32 mouse cellular contexts compared by ENCODE assay signal in the genomic region with DNA sequence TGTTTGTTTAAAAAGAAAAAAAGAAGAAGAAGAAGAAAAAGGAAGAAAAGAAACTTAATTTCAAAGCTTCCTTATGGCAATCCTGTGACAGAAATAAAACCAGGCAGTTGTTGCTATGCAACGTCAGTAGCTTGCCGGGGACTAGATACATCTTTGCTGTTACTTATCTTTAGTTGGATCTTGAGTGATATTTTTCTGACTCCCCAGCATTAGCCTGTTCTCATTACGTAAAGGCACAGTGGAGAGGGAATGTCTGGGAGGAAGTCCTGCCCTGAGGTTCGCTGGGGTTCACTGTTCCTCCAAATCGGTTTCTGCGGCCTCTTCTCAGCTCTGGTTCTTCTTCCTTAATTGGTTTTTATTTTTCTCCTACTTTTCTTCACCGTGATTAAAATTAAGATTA. TPM values are rescaled to one million over a fixed set of nuclear protein-coding genes. Genes with fewer than 3 reads are reported as not detected.
DNase-seq lines count a peak whose midpoint lies in the region; ATAC-seq and TF ChIP-seq lines count a peak whose summit lies in the region.
"Had no signal": no experiment of that assay in that cellular context is flagged by ENCODE, and none has a peak within 500 bp of the region (broad histone marks: within the 10 kb centered on the region; RNA-seq: fewer than 3 reads in every experiment).

No protein-coding gene starts in this region.

- peak; percentile 90 for ATAC-seq in frontal cortex, adult (ENCODE audit: low TSS enrichment)
- ATAC-seq: forebrain, embryonic 16.5 days; Patski had no signal

- intact Hi-C loops in left cerebral cortex, postnatal 36 days (cut with DNase I), result loop anchor here (2.0 to 5.0 kb wide), 2 partner anchors 102 to 171 kb away; a partner anchor contains a TSS

- H3K4me3 ChIP-seq in layer of hippocampus, adult 2 months, result no peak overlapping the region
- H3K4me3 ChIP-seq: embryonic facial prominence, embryonic 10.5 days; embryonic facial prominence, embryonic 13.5 days; erythroblast, embryonic 14.5 days; forebrain, embryonic 12.5 days; hindbrain, embryonic 12.5 days; hindbrain, embryonic 15.5 days had no signal

- peak overlapping the region; percentile 81 for H3K27ac ChIP-seq in layer of hippocampus, adult 2 months
- H3K27ac ChIP-seq: embryonic facial prominence, embryonic 10.5 days; embryonic facial prominence, embryonic 13.5 days; forebrain, embryonic 12.5 days; hindbrain, embryonic 12.5 days; hindbrain, embryonic 15.5 days had no signal

- no peak for DNase-seq in frontal cortex, postnatal 10 days (ENCODE audit: low spot score in 2 of 2)
- peak in 1 of 2 experiments; percentile 46 for DNase-seq in layer of hippocampus, adult 2 months (ENCODE audit: low spot score in 2 of 2)
- DNase-seq in layer of hippocampus, postnatal 10 days (ENCODE audit: low spot score in 2 of 2), result no peak
- peak; percentile 30 to 42 for DNase-seq in left cerebral cortex, adult 9 months (ENCODE audit: low spot score in 2 of 2)
- DNase-seq in left cerebral cortex, postnatal 36 days (ENCODE audit: low spot score in 2 of 2), result no peak
- peak; percentile 75 for DNase-seq in telencephalon, adult 2 months (ENCODE audit: low read depth, low spot score)
- DNase-seq: adrenal gland, postnatal 10 days; adrenal gland, postnatal 36 days; B cell, adult 2 months; cerebellum, adult 11 months; cerebellum, adult 8-10 months; cerebellum, postnatal 10 days; cerebellum, postnatal 36 days; embryo, embryonic 11 days; gastrocnemius, postnatal 10 days; gastrocnemius, postnatal 36 days had no signal

- no peak for TF ChIP-seq CTCF in layer of hippocampus, adult 2 months (conservative IDR thresholded peaks at IDR 0.05)

RNA-seq across cellular contexts. Expression of a gene that starts 16.5 kb away (rescaled TPM):
- not detected for total RNA-seq in layer of hippocampus, adult 2 months (2021)
- total RNA-seq in layer of hippocampus, postnatal 10 days (2021), result not detected
- not detected for total RNA-seq in left cerebral cortex, postnatal 36 days (2021)
- total RNA-seq: adrenal gland, adult 18-20 months; adrenal gland, postnatal 10 days; adrenal gland, postnatal 36 days; CH12.LX; G1E; gastrocnemius, adult 18-20 months; gastrocnemius, postnatal 10 days; gastrocnemius, postnatal 36 days; granulocyte monocyte progenitor cell, adult 5-6 weeks; heart, postnatal 25 days; hematopoietic stem cell, adult 5-6 weeks had no signal

Comparison
In these comparisons a context has a peak if more than half of its experiments do, and no peak if none do; other contexts are left out.
1. DNase-seq: peak in left cerebral cortex, adult 9 months (2 of 2) and telencephalon, adult 2 months (single experiment); none in frontal cortex, postnatal 10 days (0 of 2), layer of hippocampus, postnatal 10 days (0 of 2) and left cerebral cortex, postnatal 36 days (0 of 2).